Mouse (Mus musculus): ENCODE measurements around the gene Sox1.

- TF ChIP-seq CTCF (IDR thresholded peaks at IDR 0.05; ENCODE audit: extremely low read depth, insufficient read depth, low read length) (no peak), POLR2A (IDR thresholded peaks at IDR 0.05; ENCODE audit: extremely low read depth, insufficient read depth, low read length) (no peak)
Observed at GRCm38 (mm10) chr8:12428931-12429330, 33.8 kb downstream of the Sox1 start.
